Mouse (Mus musculus): Measurements from ENCODE around the gene Tbc1d21. TPM values are rescaled to one million over a fixed set of nuclear protein-coding genes. Genes with fewer than 3 reads are reported as not detected.

Tbc1d21 gene
- polyA plus RNA-seq, 1 experiment from 2014 or later: not detected

- H3K36me3 ChIP-seq: no peaks in the 10 kb centered on the region
- no peak overlapping the region for H3K4me3 ChIP-seq
- H3K4me1 ChIP-seq: peaks cover 10% of the 10 kb centered on the region; the same call in 1 of the 2 replicates
- 80% methylated on average over 8 of the region's 8 CpGs for WGBS
- H3K9me3 ChIP-seq: no peaks in the 10 kb centered on the region
- no peak overlapping the region for H3K4me2 ChIP-seq (replicated peaks)
- ATAC-seq (ENCODE audit: low FRiP score, low read depth): no peak
- H3K9ac ChIP-seq (replicated peaks): no peak overlapping the region
- no peak overlapping the region for H3K27ac ChIP-seq (replicated peaks)
- H3K27me3 ChIP-seq: no peaks in the 10 kb centered on the region
These were observed 1.7 kb upstream of the Tbc1d21 start for GRCm38 (mm10) chr9:58371914-58372313.

GRCm38 (mm10) chr9:58369644-58370043, 611 bp downstream of the Tbc1d21 start:
- H3K36me3 ChIP-seq: no peaks in the 10 kb centered on the region
- no peaks in the 10 kb centered on the region for H3K9me3 ChIP-seq
- no peaks in the 10 kb centered on the region for H3K27me3 ChIP-seq
- no peak overlapping the region for H3K27ac ChIP-seq (replicated peaks)
- H3K4me3 ChIP-seq: no peak overlapping the region
- 53% methylated on average over 6 of the region's 6 CpGs for WGBS
- no peak overlapping the region for H3K9ac ChIP-seq (replicated peaks)
- ATAC-seq (ENCODE audit: low FRiP score, low read depth): no peak
- H3K4me2 ChIP-seq (replicated peaks): no peak overlapping the region
- 0 out of 2 replicates have a peak, but pooled peaks cover 6% of the 10 kb centered on the region for H3K4me1 ChIP-seq

- ATAC-seq (ENCODE audit: low FRiP score, low read depth): no peak
- H3K4me2 ChIP-seq (replicated peaks): no peak overlapping the region
- H3K27me3 ChIP-seq: no peaks in the 10 kb centered on the region
- no peaks in the 10 kb centered on the region for H3K4me1 ChIP-seq
- H3K36me3 ChIP-seq: no peaks in the 10 kb centered on the region
- no peak overlapping the region for H3K4me3 ChIP-seq
- no peaks in the 10 kb centered on the region for H3K9me3 ChIP-seq
- no peak overlapping the region for H3K9ac ChIP-seq (replicated peaks)
- 90% methylated on average over 8 of the region's 8 CpGs for WGBS
- no peak overlapping the region for H3K27ac ChIP-seq (replicated peaks)
These were observed 5.9 kb downstream of the Tbc1d21 start for GRCm38 (mm10) chr9:58364325-58364724.

GRCm38 (mm10) chr9:58361956-58362355, 8.3 kb downstream of the Tbc1d21 start:
- 89% methylated on average over 7 of the region's 7 CpGs for WGBS
- H3K9me3 ChIP-seq: no peaks in the 10 kb centered on the region
- H3K4me1 ChIP-seq: no peaks in the 10 kb centered on the region
- H3K27me3 ChIP-seq: no peaks in the 10 kb centered on the region
- H3K27ac ChIP-seq (replicated peaks): no peak overlapping the region
- no peak overlapping the region for H3K4me3 ChIP-seq
- no peak for ATAC-seq (ENCODE audit: low FRiP score, low read depth)
- no peaks in the 10 kb centered on the region for H3K36me3 ChIP-seq
- H3K9ac ChIP-seq (replicated peaks): no peak overlapping the region
- H3K4me2 ChIP-seq (replicated peaks): no peak overlapping the region

GRCm38 (mm10) chr9:58361373-58361772, 8.9 kb downstream of the Tbc1d21 start:
- no peak for ATAC-seq (ENCODE audit: low FRiP score, low read depth)
- Histone ChIP-seq H3K9ac (replicated peaks) (no peak overlapping the region), H3K27me3 (no peaks in the 10 kb centered on the region), H3K4me3 (no peak overlapping the region), H3K4me2 (replicated peaks) (no peak overlapping the region), H3K27ac (replicated peaks) (no peak overlapping the region), H3K36me3 (no peaks in the 10 kb centered on the region), H3K9me3 (no peaks in the 10 kb centered on the region), H3K4me1 (no peaks in the 10 kb centered on the region)
- WGBS: 92% methylated on average over 1 of the region's 1 CpGs

GRCm38 (mm10) chr9:58355262-58356050, 14.8 kb downstream of the Tbc1d21 start:
- Histone ChIP-seq H3K9ac (replicated peaks) (no peak overlapping the region), H3K27me3 (no peaks in the 10 kb centered on the region), H3K9me3 (no peaks in the 10 kb centered on the region), H3K4me2 (replicated peaks) (no peak overlapping the region), H3K4me1 (peaks cover 17% of the 10 kb centered on the region), H3K36me3 (no peaks in the 10 kb centered on the region), H3K27ac (replicated peaks) (0 out of 2 replicates have a peak overlapping the region, but pooled peaks have one; percentile 27), H3K4me3 (no peak overlapping the region)
- 0 out of 2 replicates have a peak, but pooled peaks have one; percentile 34 for ATAC-seq (ENCODE audit: low FRiP score, low read depth)
- WGBS: 28% methylated on average over 6 of the region's 6 CpGs

- ATAC-seq (ENCODE audit: low FRiP score, low read depth): no peak
- 88% methylated on average over 6 of the region's 6 CpGs for WGBS
- no peak overlapping the region for H3K4me3 ChIP-seq
- no peaks in the 10 kb centered on the region for H3K36me3 ChIP-seq
- no peak overlapping the region for H3K4me2 ChIP-seq (replicated peaks)
- H3K9ac ChIP-seq (replicated peaks): no peak overlapping the region
- H3K9me3 ChIP-seq: no peaks in the 10 kb centered on the region
- no peak overlapping the region for H3K27ac ChIP-seq (replicated peaks)
- H3K4me1 ChIP-seq: peaks cover 17% of the 10 kb centered on the region
- H3K27me3 ChIP-seq: no peaks in the 10 kb centered on the region
These were observed 15.6 kb downstream of the Tbc1d21 start for GRCm38 (mm10) chr9:58354701-58355100.

GRCm38 (mm10) chr9:58353224-58353623, 17.0 kb downstream of the Tbc1d21 start:
- Histone ChIP-seq H3K36me3 (no peaks in the 10 kb centered on the region), H3K4me1 (peaks cover 17% of the 10 kb centered on the region), H3K27ac (replicated peaks) (no peak overlapping the region), H3K9me3 (no peaks in the 10 kb centered on the region), H3K27me3 (no peaks in the 10 kb centered on the region), H3K4me3 (no peak overlapping the region), H3K9ac (replicated peaks) (no peak overlapping the region), H3K4me2 (replicated peaks) (no peak overlapping the region)
- 83% methylated on average over 6 of the region's 6 CpGs for WGBS
- ATAC-seq (ENCODE audit: low FRiP score, low read depth): no peak

GRCm38 (mm10) chr9:58347795-58348194, 22.5 kb downstream of the Tbc1d21 start:
- no peak for ATAC-seq (ENCODE audit: low FRiP score, low read depth)
- Histone ChIP-seq H3K4me1 (peaks cover 3% of the 10 kb centered on the region; the same call in 1 of the 2 replicates), H3K36me3 (no peaks in the 10 kb centered on the region), H3K27me3 (peaks cover 7% of the 10 kb centered on the region; the same call in 1 of the 2 replicates), H3K4me3 (no peak overlapping the region), H3K9me3 (no peaks in the 10 kb centered on the region), H3K9ac (replicated peaks) (no peak overlapping the region), H3K27ac (replicated peaks) (no peak overlapping the region), H3K4me2 (replicated peaks) (no peak overlapping the region)
- WGBS: 90% methylated on average over 6 of the region's 6 CpGs

- Histone ChIP-seq H3K27ac (replicated peaks) (no peak overlapping the region), H3K4me1 (peaks cover 3% of the 10 kb centered on the region; the same call in 1 of the 2 replicates)
- 55% methylated on average over 10 of the region's 10 CpGs for WGBS
These were observed 23.8 kb downstream of the Tbc1d21 start for GRCm38 (mm10) chr9:58346498-58346897.

GRCm38 (mm10) chr9:58345963-58346362, 24.3 kb downstream of the Tbc1d21 start:
- WGBS: 81% methylated on average over 7 of the region's 7 CpGs
- no peak for ATAC-seq (ENCODE audit: low FRiP score, low read depth)

More at GRCm38 (mm10) chr9:58346498-58346897, 23.8 kb downstream of the Tbc1d21 start:
- H3K27me3 ChIP-seq: peaks cover 7% of the 10 kb centered on the region; the same call in 1 of the 2 replicates
- H3K4me3 ChIP-seq: no peak overlapping the region
- no peaks in the 10 kb centered on the region for H3K36me3 ChIP-seq
- no peaks in the 10 kb centered on the region for H3K9me3 ChIP-seq
- no peak overlapping the region for H3K4me2 ChIP-seq (replicated peaks)
- no peak for ATAC-seq (ENCODE audit: low FRiP score, low read depth)
- H3K9ac ChIP-seq (replicated peaks): no peak overlapping the region

GRCm38 (mm10) chr9:58341795-58342194, 28.5 kb downstream of the Tbc1d21 start:
- Histone ChIP-seq H3K4me3 (no peak overlapping the region), H3K27me3 (0 out of 2 replicates have a peak, but pooled peaks cover 4% of the 10 kb centered on the region), H3K4me1 (peaks cover 3% of the 10 kb centered on the region; the same call in 1 of the 2 replicates), H3K4me2 (replicated peaks) (no peak overlapping the region), H3K9ac (replicated peaks) (no peak overlapping the region), H3K9me3 (no peaks in the 10 kb centered on the region), H3K27ac (replicated peaks) (no peak overlapping the region), H3K36me3 (no peaks in the 10 kb centered on the region)
- ATAC-seq (ENCODE audit: low FRiP score, low read depth): no peak
- 100% methylated on average over 1 of the region's 1 CpGs for WGBS

More at GRCm38 (mm10) chr9:58345963-58346362, 24.3 kb downstream of the Tbc1d21 start:
- no peaks in the 10 kb centered on the region for H3K9me3 ChIP-seq
- H3K27ac ChIP-seq (replicated peaks): no peak overlapping the region
- no peak overlapping the region for H3K4me3 ChIP-seq
- H3K9ac ChIP-seq (replicated peaks): no peak overlapping the region
- peaks cover 3% of the 10 kb centered on the region; the same call in 1 of the 2 replicates for H3K4me1 ChIP-seq
- peaks cover 7% of the 10 kb centered on the region; the same call in 1 of the 2 replicates for H3K27me3 ChIP-seq
- H3K36me3 ChIP-seq: no peaks in the 10 kb centered on the region
- H3K4me2 ChIP-seq (replicated peaks): no peak overlapping the region

All from midbrain, embryonic 12.5 days (tissue).